Mouse (Mus musculus): ENCODE results near the gene Atg101. TPM values are rescaled to one million over a fixed set of nuclear protein-coding genes. Genes with fewer than 3 reads are reported as not detected.

Gene Atg101
- total and polyA plus RNA-seq, 3 experiments, result 75.2 to 75.5 TPM; not detected in 1

GRCm38 (mm10) chr15:101271107-101271506 lies 13.0 kb upstream of the Atg101 start:
- Histone ChIP-seq H3K79me2 (ENCODE audit: control insufficient read depth, insufficient read depth, low read length, poor library complexity) (no peaks in the 10 kb centered on the region), H3K9ac (ENCODE audit: control insufficient read depth, low read depth, low read length, poor library complexity, severe bottlenecking) (no peak overlapping the region), H3K27me3 (ENCODE audit: control insufficient read depth in 1 of 2, insufficient read depth in 2 of 2, low read length in 2 of 2) (no peaks in the 10 kb centered on the region), H3K36me3 (ENCODE audit: control insufficient read depth in 1 of 2, insufficient read depth in 2 of 2, low read length in 2 of 2) (no peaks in the 10 kb centered on the region), H3K27ac (ENCODE audit: control insufficient read depth, low read depth, low read length) (no peak overlapping the region), H3K4me3 (ENCODE audit: control insufficient read depth in 1 of 2, insufficient read depth in 1 of 2, low read depth in 2 of 2, low read length in 2 of 2) (no peak overlapping the region), H3K9me3 (replicated peaks; ENCODE audit: insufficient read depth, low read length) (no peaks in the 10 kb centered on the region), H3K4me1 (ENCODE audit: control insufficient read depth in 1 of 2, insufficient read depth in 2 of 2, low read length in 2 of 2) (no peaks in the 10 kb centered on the region)
- DNase-seq (ENCODE audit: low read depth, low spot score), result no peak
- TF ChIP-seq ZC3H11A (IDR thresholded peaks at IDR 0.05; ENCODE audit: low read depth, low read length), result no peak
- TF ChIP-seq HCFC1 (IDR thresholded peaks at IDR 0.05; ENCODE audit: low read depth, low read length), result no peak
- TF ChIP-seq USF2 (IDR thresholded peaks at IDR 0.05; ENCODE audit: borderline replicate concordance in 1 of 2, insufficient read depth in 1 of 2, low read depth in 1 of 2, low read length in 2 of 2), result no peak
- TF ChIP-seq MYB (IDR thresholded peaks at IDR 0.05; ENCODE audit: low read depth, low read length), result no peak
- TF ChIP-seq EP300 (IDR thresholded peaks at IDR 0.05; ENCODE audit: low read depth in 1 of 2, low read length in 2 of 2), result no peak
- no peak for TF ChIP-seq TCF12 (IDR thresholded peaks at IDR 0.05; ENCODE audit: low read depth, low read length)
- TF ChIP-seq GATA1 (IDR thresholded peaks at IDR 0.05; ENCODE audit: low read depth, low read length), result no peak
- no peak for TF ChIP-seq MAFK (IDR thresholded peaks at IDR 0.05; ENCODE audit: borderline replicate concordance, low read depth, low read length)
- TF ChIP-seq SIN3A (IDR thresholded peaks at IDR 0.05; ENCODE audit: low read length), result no peak
- no peak for TF ChIP-seq USF1 (IDR thresholded peaks at IDR 0.05; ENCODE audit: low read depth, low read length)
- TF ChIP-seq TAL1 (IDR thresholded peaks at IDR 0.05; ENCODE audit: low read length), result no peak
- no peak for TF ChIP-seq BHLHE40 (IDR thresholded peaks at IDR 0.05; ENCODE audit: borderline replicate concordance, low read depth, low read length)
- TF ChIP-seq MAX (IDR thresholded peaks at IDR 0.05; ENCODE audit: low read length), result no peak
- no peak for TF ChIP-seq JUND (IDR thresholded peaks at IDR 0.05; ENCODE audit: low read depth, low read length)
- no peak for TF ChIP-seq ETS1 (IDR thresholded peaks at IDR 0.05; ENCODE audit: low read depth, low read length)
- no peak for TF ChIP-seq CTCF (IDR thresholded peaks at IDR 0.05 in 2 of 3, conservative IDR thresholded peaks at IDR 0.05 in 1 of 3; ENCODE audit: control insufficient read depth in 1 of 3, insufficient read depth in 1 of 3, low read depth in 2 of 3, low read length in 3 of 3, poor library complexity in 1 of 3, severe bottlenecking in 1 of 3)
- no peak for TF ChIP-seq SMC3 (IDR thresholded peaks at IDR 0.05; ENCODE audit: low read depth, low read length)
- no peak for TF ChIP-seq UBTF (IDR thresholded peaks at IDR 0.05; ENCODE audit: borderline replicate concordance, insufficient read depth, low read depth, low read length)
- no peak for TF ChIP-seq MXI1 (IDR thresholded peaks at IDR 0.05; ENCODE audit: low read depth, low read length)

GRCm38 (mm10) chr15:101271513-101271912 lies 12.6 kb upstream of the Atg101 start:
- Histone ChIP-seq H3K27me3 (ENCODE audit: control insufficient read depth in 1 of 2, insufficient read depth in 2 of 2, low read length in 2 of 2) (no peaks in the 10 kb centered on the region), H3K4me3 (ENCODE audit: control insufficient read depth in 1 of 2, insufficient read depth in 1 of 2, low read depth in 2 of 2, low read length in 2 of 2) (no peak overlapping the region), H3K9ac (ENCODE audit: control insufficient read depth, low read depth, low read length, poor library complexity, severe bottlenecking) (no peak overlapping the region), H3K79me2 (ENCODE audit: control insufficient read depth, insufficient read depth, low read length, poor library complexity) (no peaks in the 10 kb centered on the region), H3K36me3 (ENCODE audit: control insufficient read depth in 1 of 2, insufficient read depth in 2 of 2, low read length in 2 of 2) (no peaks in the 10 kb centered on the region), H3K9me3 (replicated peaks; ENCODE audit: insufficient read depth, low read length) (no peaks in the 10 kb centered on the region), H3K4me1 (ENCODE audit: control insufficient read depth in 1 of 2, insufficient read depth in 2 of 2, low read length in 2 of 2) (no peaks in the 10 kb centered on the region), H3K27ac (ENCODE audit: control insufficient read depth, low read depth, low read length) (no peak overlapping the region)
- TF ChIP-seq ZC3H11A (IDR thresholded peaks at IDR 0.05; ENCODE audit: low read depth, low read length), result no peak
- no peak for TF ChIP-seq CTCF (IDR thresholded peaks at IDR 0.05 in 2 of 3, conservative IDR thresholded peaks at IDR 0.05 in 1 of 3; ENCODE audit: control insufficient read depth in 1 of 3, insufficient read depth in 1 of 3, low read depth in 2 of 3, low read length in 3 of 3, poor library complexity in 1 of 3, severe bottlenecking in 1 of 3)
- TF ChIP-seq EP300 (IDR thresholded peaks at IDR 0.05; ENCODE audit: low read depth in 1 of 2, low read length in 2 of 2), result no peak
- TF ChIP-seq POLR2AphosphoS5 (IDR thresholded peaks at IDR 0.05; ENCODE audit: borderline replicate concordance, low read depth, low read length), result no peak
- no peak for TF ChIP-seq RCOR1 (IDR thresholded peaks at IDR 0.05; ENCODE audit: low read depth, low read length)
- no peak for TF ChIP-seq BHLHE40 (IDR thresholded peaks at IDR 0.05; ENCODE audit: borderline replicate concordance, low read depth, low read length)
- no peak for TF ChIP-seq NRF1 (IDR thresholded peaks at IDR 0.05; ENCODE audit: insufficient read depth, low read depth, low read length, poor library complexity, severe bottlenecking)
- no peak for TF ChIP-seq HCFC1 (IDR thresholded peaks at IDR 0.05; ENCODE audit: low read depth, low read length)
- TF ChIP-seq ZKSCAN1 (IDR thresholded peaks at IDR 0.05; ENCODE audit: low read depth, low read length), result no peak
- TF ChIP-seq GABPA (IDR thresholded peaks at IDR 0.05; ENCODE audit: low read depth, low read length), result no peak
- no peak for TF ChIP-seq SMC3 (IDR thresholded peaks at IDR 0.05; ENCODE audit: low read depth, low read length)
- TF ChIP-seq RAD21 (IDR thresholded peaks at IDR 0.05; ENCODE audit: low read depth, low read length), result no peak
- TF ChIP-seq E2F4 (IDR thresholded peaks at IDR 0.05; ENCODE audit: borderline replicate concordance, low read depth, low read length), result no peak
- no peak for TF ChIP-seq MXI1 (IDR thresholded peaks at IDR 0.05; ENCODE audit: low read depth, low read length)
- TF ChIP-seq ZMIZ1 (IDR thresholded peaks at IDR 0.05; ENCODE audit: low read depth, low read length), result no peak
- no peak for DNase-seq (ENCODE audit: low read depth, low spot score)

All from MEL (cell line).